Mouse (Mus musculus) hindbrain, embryonic 15.5 days (tissue): ENCODE results near the gene Gm10681. TPM values are rescaled to one million over a fixed set of nuclear protein-coding genes. Genes with fewer than 3 reads are reported as not detected.
"Not testable (repeated sequence)": the region's sequence is repeated elsewhere in the genome, so short reads cannot be mapped to it uniquely, and the experiment has no call there.

ENCODE experiments used
- ATAC-seq: fragments of 200-750 bp; cut with Nextera tagmentation; 2 replicates; pipeline ENCODE4 v1.8.0; 2017; ENCODE audit warnings: low read depth, moderate number of reproducible peaks, moderate TSS enrichment; ENCODE audit not compliant: low FRiP score
- H3K27ac ChIP-seq: fragments of 300-500 bp; sonication (generic); replicated peaks from 2 replicates; pipeline ENCODE4 v1.5.1; 2015; ENCODE audit warnings: mild to moderate bottlenecking, inconsistent platforms
- H3K27me3 ChIP-seq: fragments of 300-500 bp; sonication (generic); 2 replicates; pipeline ENCODE4 v1.6.1; 2015; ENCODE audit warnings: control low read depth, inconsistent platforms
- H3K36me3 ChIP-seq: fragments of 300-500 bp; sonication (generic); 2 replicates; pipeline ENCODE4 v1.6.1; 2015; ENCODE audit warnings: control low read depth, inconsistent platforms
- H3K4me1 ChIP-seq: fragments of 300-500 bp; sonication (generic); replicated peaks from 2 replicates; pipeline ENCODE4 v1.6.1; 2015; ENCODE audit warnings: control low read depth, inconsistent platforms
- H3K4me2 ChIP-seq: fragments of 300-500 bp; sonication (generic); 2 replicates; pipeline ENCODE4 v1.6.1; 2015; ENCODE audit warnings: moderate library complexity, mild to moderate bottlenecking, inconsistent platforms
- H3K4me3 ChIP-seq: fragments of 300-500 bp; sonication (generic); 2 replicates; pipeline ENCODE4 v1.5.1; 2015; ENCODE audit warnings: mild to moderate bottlenecking, inconsistent platforms
- H3K9ac ChIP-seq: fragments of 300-500 bp; sonication (generic); 2 replicates; pipeline ENCODE4 v1.6.1; 2015; ENCODE audit warnings: inconsistent platforms
- H3K9me3 ChIP-seq: fragments of 300-500 bp; sonication (generic); 2 replicates; pipeline ENCODE4 v1.6.1; 2016; ENCODE audit warnings: control low read depth, inconsistent platforms
- WGBS: fragments of 180-500 bp; shearing (Covaris S2); methylation state at CpG from one replicate; pipeline ENCODE4 v1.1.7; 2015; 5-methylcytosine and 5-hydroxymethylcytosine counted together
- polyA plus RNA-seq: library from polyadenylated mRNA; unstranded; fragments of >200 nt; fragmentation: Nextera tagmentation; extraction: Ambion mirVana; gene quantifications from 2 replicates; pipeline ENCODE4 v1.2.1, GENCODE M21; 2015

The Gm10681 gene
- polyA plus RNA-seq, result not detected in 2 replicates

- Histone ChIP-seq H3K4me3 (no peak within 1 kb of the TSS), H3K9me3 (no peaks in the 10 kb centered on the region), H3K4me1 (no peaks in the 10 kb centered on the region), H3K4me2 (no peak within 1 kb of the TSS), H3K9ac (no peak within 1 kb of the TSS), H3K36me3 (no peaks in the 10 kb centered on the region), H3K27ac (no peak within 1 kb of the TSS), H3K27me3 (no peaks in the 10 kb centered on the region)
- ATAC-seq, result no peak
Measured at GRCm38 (mm10) chr3:98588707-98589106, at the start of gene Gm10681. Gene Gm10681 (minus strand): TSS chr3:98588807.

- 89% methylated on average over 1 of the region's 1 CpGs for WGBS
- Histone ChIP-seq H3K9me3 (no peaks in the 10 kb centered on the region), H3K27me3 (no peaks in the 10 kb centered on the region), H3K36me3 (no peaks in the 10 kb centered on the region), H3K27ac (no peak overlapping the region), H3K4me3 (no peak overlapping the region), H3K9ac (no peak overlapping the region), H3K4me1 (no peaks in the 10 kb centered on the region), H3K4me2 (no peak overlapping the region)
- no peak for ATAC-seq
Measured at GRCm38 (mm10) chr3:98635145-98635544, 46.5 kb upstream of the Gm10681 start.

GRCm38 (mm10) chr3:98630152-98630551, 41.5 kb upstream of the Gm10681 start, which contains the start of gene Hsd3b5:
Gene Hsd3b5 (minus strand): TSS chr3:98630252.
- no peak within 1 kb of the TSS for H3K4me2 ChIP-seq

GRCm38 (mm10) chr3:98629633-98630032, 41.0 kb upstream of the Gm10681 start:
- H3K9ac ChIP-seq, result no peak overlapping the region
- H3K4me1 ChIP-seq, result no peaks in the 10 kb centered on the region
- no peaks in the 10 kb centered on the region for H3K9me3 ChIP-seq
- no peaks in the 10 kb centered on the region for H3K36me3 ChIP-seq
- ATAC-seq, result no peak
- no peak overlapping the region for H3K27ac ChIP-seq
- H3K4me2 ChIP-seq, result no peak overlapping the region
- no peaks in the 10 kb centered on the region for H3K27me3 ChIP-seq
- WGBS, result 89% methylated on average over 3 of the region's 3 CpGs
- no peak overlapping the region for H3K4me3 ChIP-seq

More at GRCm38 (mm10) chr3:98630152-98630551, 41.5 kb upstream of the Gm10681 start, which contains the start of gene Hsd3b5:
- H3K4me1 ChIP-seq, result no peaks in the 10 kb centered on the region
- no peaks in the 10 kb centered on the region for H3K27me3 ChIP-seq
- H3K9ac ChIP-seq, result no peak within 1 kb of the TSS
- no peak within 1 kb of the TSS for H3K27ac ChIP-seq
- no peaks in the 10 kb centered on the region for H3K9me3 ChIP-seq
- no peaks in the 10 kb centered on the region for H3K36me3 ChIP-seq
- ATAC-seq, result no peak
- no peak within 1 kb of the TSS for H3K4me3 ChIP-seq

GRCm38 (mm10) chr3:98616786-98617185, 28.2 kb upstream of the Gm10681 start:
- 85% methylated on average over 1 of the region's 1 CpGs for WGBS
- not testable (repeated sequence) for H3K9ac ChIP-seq, H3K4me1 ChIP-seq, H3K27me3 ChIP-seq, H3K4me2 ChIP-seq, H3K9me3 ChIP-seq, H3K36me3 ChIP-seq, H3K4me3 ChIP-seq, ATAC-seq, H3K27ac ChIP-seq

GRCm38 (mm10) chr3:98616244-98616643, 27.6 kb upstream of the Gm10681 start:
- not testable (repeated sequence) for H3K9ac ChIP-seq, H3K36me3 ChIP-seq, H3K27ac ChIP-seq, H3K9me3 ChIP-seq, H3K4me1 ChIP-seq, H3K27me3 ChIP-seq, H3K4me3 ChIP-seq, ATAC-seq, H3K4me2 ChIP-seq
- 25% methylated on average over 2 of the region's 2 CpGs for WGBS

- ATAC-seq, H3K9ac ChIP-seq, H3K27ac ChIP-seq, H3K4me1 ChIP-seq, H3K4me3 ChIP-seq, H3K36me3 ChIP-seq, H3K9me3 ChIP-seq, H3K4me2 ChIP-seq, H3K27me3 ChIP-seq: not testable (repeated sequence)
- 67% methylated on average over 2 of the region's 2 CpGs for WGBS
Measured at GRCm38 (mm10) chr3:98614406-98614927, 25.9 kb upstream of the Gm10681 start.

GRCm38 (mm10) chr3:98613963-98614362, 25.4 kb upstream of the Gm10681 start:
- Histone ChIP-seq H3K36me3 (no peaks in the 10 kb centered on the region), H3K9ac (no peak overlapping the region), H3K4me3 (no peak overlapping the region), H3K27ac (no peak overlapping the region), H3K27me3 (no peaks in the 10 kb centered on the region), H3K9me3 (no peaks in the 10 kb centered on the region), H3K4me2 (no peak overlapping the region), H3K4me1 (no peaks in the 10 kb centered on the region)
- ATAC-seq, result no peak

GRCm38 (mm10) chr3:98613540-98613939, 24.9 kb upstream of the Gm10681 start:
- not testable (repeated sequence) for H3K4me3 ChIP-seq, H3K4me2 ChIP-seq, H3K9ac ChIP-seq, H3K4me1 ChIP-seq, H3K36me3 ChIP-seq, H3K27me3 ChIP-seq, ATAC-seq, H3K9me3 ChIP-seq, H3K27ac ChIP-seq

- Histone ChIP-seq H3K4me3 (no peak overlapping the region), H3K27ac (no peak overlapping the region)
- WGBS, result 92% methylated on average over 2 of the region's 2 CpGs
Measured at GRCm38 (mm10) chr3:98587721-98588120, 886 bp downstream of the Gm10681 start.

GRCm38 (mm10) chr3:98582622-98583021, 6.0 kb downstream of the Gm10681 start:
- H3K27me3 ChIP-seq, H3K4me2 ChIP-seq, H3K27ac ChIP-seq, H3K9me3 ChIP-seq, H3K36me3 ChIP-seq, ATAC-seq, H3K4me3 ChIP-seq, H3K9ac ChIP-seq, H3K4me1 ChIP-seq: not testable (repeated sequence)

More at GRCm38 (mm10) chr3:98587721-98588120, 886 bp downstream of the Gm10681 start:
- Histone ChIP-seq H3K4me1 (no peaks in the 10 kb centered on the region), H3K9ac (no peak overlapping the region), H3K4me2 (no peak overlapping the region), H3K9me3 (no peaks in the 10 kb centered on the region), H3K27me3 (no peaks in the 10 kb centered on the region), H3K36me3 (no peaks in the 10 kb centered on the region)
- ATAC-seq, result no peak

GRCm38 (mm10) chr3:98582202-98582601, 6.4 kb downstream of the Gm10681 start:
- H3K4me3 ChIP-seq, H3K27ac ChIP-seq, H3K4me1 ChIP-seq, H3K4me2 ChIP-seq, H3K9me3 ChIP-seq, ATAC-seq, H3K36me3 ChIP-seq, H3K9ac ChIP-seq, H3K27me3 ChIP-seq: not testable (repeated sequence)
- WGBS, result no CpG with 5 or more reads among the region's 1 CpGs

GRCm38 (mm10) chr3:98581024-98581423, 7.6 kb downstream of the Gm10681 start:
- not testable (repeated sequence) for H3K27me3 ChIP-seq, H3K9ac ChIP-seq, H3K9me3 ChIP-seq, ATAC-seq, H3K27ac ChIP-seq, H3K4me2 ChIP-seq, H3K4me3 ChIP-seq, H3K36me3 ChIP-seq, H3K4me1 ChIP-seq
- 92% methylated on average over 1 of the region's 1 CpGs for WGBS
